Mouse (Mus musculus) testis, postnatal 14 days (tissue): ENCODE data around the gene Car11.

Experiments
- DNase-seq: peaks from one replicate; pipeline ENCODE4 v3.0.0; 2021; ENCODE audit warnings: low spot score

The Car11 gene

DNA sequence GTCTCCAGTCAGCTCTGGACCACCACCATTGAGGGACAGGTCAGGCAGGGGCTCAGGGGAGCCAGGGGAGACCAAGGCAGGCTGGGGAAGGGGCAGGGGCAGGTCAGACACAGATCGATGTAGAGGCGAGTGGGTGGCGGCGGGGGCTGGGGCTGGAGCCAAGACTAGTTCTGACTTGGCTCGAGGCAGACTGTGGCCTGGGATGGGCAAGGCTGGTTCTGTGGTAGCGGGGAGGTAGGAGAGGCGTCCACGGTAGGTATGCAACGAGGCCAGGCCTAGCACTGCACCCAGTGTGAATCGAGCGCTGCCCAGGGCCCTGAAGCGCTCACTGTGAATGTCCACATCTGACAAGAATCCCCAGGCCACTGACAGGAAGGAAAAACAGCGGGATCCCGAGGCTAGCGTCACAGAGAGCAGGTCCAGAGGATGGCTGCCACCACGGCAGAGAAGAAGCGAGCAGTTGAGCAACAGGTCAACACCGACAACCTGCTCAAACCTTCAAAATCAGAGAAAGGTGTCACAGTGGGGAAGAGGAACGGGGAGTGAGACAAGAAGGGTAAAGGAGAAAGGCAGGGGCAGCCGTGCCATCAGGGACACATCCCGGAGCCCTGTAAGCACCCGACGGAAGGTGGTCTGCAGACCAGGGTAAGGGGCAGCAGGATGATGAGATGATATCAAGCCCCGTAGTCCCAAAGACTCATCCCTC, 11.8 kb downstream of the Car11 start:
- no peak for DNase-seq

DNA sequence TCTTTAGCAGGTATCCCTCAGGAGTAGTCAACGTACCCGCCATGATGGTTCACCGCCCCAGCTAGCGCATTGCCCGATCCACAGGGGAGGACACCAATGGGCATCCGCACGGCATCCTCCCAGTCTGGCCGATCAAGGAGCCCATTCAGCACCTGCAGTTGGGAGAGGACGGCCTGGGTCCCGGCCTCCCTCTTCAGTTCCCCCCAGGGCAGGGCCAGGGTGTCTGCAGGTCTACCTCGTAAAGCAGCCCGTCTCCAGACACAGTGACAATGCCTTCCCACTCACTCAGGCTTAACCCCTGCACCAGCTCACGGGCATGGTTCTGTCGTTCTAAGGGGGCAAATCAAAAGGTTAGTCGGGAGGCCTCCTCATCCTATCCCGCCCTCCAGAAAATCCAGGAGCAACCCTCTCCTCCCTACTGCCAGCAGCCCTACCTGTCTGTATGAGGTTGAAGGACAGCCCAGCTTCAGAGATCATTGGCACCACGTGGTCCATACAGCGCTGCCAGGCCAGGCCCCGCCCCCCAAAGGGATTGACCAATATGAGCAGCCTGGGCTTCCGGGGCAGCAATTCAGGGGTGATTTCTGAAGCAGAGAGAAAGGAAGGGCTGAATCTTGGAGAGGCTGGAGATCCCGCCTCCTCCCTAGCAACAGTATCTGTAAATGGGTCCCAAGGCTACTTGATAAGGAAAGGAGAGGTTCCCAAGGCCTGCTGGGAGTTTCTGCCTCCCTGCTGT, 12.5 kb downstream of the Car11 start:
- DNase-seq = peak; percentile 84

DNA sequence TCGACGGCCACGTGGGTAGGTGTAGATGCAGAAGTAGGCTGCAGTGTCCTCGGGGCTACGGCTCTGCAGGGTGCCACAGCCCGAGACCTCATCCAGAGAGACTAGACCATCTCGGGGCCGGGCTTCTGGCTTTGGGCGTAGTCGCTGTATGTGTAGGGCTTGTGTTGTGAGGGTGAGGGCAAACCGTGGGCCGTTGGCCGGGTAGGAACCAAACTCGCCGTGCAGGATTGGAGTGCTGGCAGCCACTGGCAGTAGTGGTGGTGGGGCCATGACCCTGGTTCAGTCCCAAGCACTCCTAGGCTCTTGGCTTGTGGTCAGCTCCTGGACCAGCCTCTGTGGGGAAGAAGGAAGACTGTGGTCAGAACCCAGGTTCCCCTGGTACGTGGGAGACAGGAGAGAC, 13.8 kb downstream of the Car11 start:
- no peak for DNase-seq

DNA sequence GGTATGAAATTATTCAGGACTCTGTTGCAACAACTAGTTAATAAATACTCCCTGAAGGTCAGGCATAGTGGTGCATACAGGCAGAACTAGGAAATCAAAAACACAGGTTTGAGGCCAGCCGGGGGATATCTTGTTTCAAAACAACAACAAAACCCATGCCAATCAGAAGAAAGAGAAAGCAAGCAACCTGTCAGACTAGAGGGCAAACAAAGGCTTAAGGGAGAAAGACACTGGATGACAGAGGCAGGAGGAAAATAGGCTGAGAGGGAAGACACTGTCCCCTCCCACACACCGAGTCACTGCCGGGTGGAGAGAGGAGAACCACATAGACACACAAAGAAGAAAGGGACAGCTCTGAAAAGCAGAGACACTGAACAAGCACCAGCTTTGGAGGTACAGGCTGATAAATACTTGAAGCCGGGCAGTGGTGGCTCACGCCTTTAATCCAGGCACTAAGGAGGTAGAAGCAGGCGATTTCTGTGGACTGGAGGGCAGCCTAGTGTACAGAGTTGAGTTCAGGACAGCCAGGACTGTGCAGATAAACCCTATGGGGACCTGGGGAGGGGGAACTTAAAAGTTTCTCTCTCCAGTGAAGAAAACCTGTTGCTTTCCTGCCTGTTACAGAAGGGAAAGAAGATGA, 14.4 kb downstream of the Car11 start:
- no peak for DNase-seq

DNA sequence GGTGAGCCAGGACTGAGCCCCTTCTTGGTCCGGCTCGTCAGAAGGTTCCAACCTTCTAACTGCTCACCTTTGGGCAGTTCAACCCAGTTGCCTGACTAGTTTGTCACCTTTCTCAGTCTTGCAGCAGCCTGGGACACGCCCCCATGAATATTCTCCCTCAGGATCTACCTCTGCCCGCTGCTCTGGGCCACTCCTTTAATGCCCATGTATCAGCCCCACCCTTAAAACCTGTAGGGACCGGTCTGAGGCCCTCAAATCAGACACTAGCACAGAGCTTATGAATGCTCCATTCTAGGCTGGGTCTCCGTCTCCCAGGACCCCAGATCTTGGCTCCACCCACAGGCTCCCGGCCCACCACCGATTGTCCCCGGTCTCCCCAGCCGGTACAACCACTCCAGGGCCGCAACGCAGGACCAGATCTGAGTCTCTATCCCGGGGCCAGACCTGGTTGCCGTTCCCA, 15.0 kb downstream of the Car11 start:
- no peak for DNase-seq

DNA sequence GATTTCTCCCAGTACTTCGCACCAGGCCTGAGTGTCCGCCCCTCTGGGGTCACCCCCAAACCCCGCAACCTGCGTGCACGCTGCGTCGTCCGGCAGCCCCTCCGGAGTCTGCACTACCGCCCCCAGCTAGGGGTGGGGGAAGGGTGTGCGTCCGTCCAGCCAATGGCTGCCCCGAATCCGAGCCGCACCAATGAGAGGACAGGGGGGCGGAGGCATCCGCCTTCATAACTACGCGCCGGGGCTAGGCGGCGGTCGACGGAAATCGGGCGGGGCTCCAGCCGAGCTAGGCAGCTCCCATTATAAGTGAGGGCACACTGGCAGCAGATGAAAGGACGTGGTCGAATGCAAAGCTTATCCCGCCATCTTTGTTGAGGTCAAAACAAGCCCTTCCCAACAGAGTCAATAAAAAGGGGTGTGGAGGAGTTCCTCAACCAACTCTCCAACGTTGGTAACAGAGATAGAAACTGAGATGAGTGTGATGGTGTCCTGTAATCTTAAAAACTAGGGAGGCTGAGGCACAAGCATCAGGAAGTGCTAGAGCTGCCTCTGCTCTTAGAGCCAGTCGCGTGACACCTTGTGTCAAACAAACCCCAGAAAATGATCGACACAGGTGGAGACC, 15.6 kb downstream of the Car11 start, which contains the start of gene Rpl18:
Gene Rpl18, plus strand, starts transcription at position 368 of the 619 bp plus-strand sequence.
- DNase-seq = peak; percentile 96

DNA sequence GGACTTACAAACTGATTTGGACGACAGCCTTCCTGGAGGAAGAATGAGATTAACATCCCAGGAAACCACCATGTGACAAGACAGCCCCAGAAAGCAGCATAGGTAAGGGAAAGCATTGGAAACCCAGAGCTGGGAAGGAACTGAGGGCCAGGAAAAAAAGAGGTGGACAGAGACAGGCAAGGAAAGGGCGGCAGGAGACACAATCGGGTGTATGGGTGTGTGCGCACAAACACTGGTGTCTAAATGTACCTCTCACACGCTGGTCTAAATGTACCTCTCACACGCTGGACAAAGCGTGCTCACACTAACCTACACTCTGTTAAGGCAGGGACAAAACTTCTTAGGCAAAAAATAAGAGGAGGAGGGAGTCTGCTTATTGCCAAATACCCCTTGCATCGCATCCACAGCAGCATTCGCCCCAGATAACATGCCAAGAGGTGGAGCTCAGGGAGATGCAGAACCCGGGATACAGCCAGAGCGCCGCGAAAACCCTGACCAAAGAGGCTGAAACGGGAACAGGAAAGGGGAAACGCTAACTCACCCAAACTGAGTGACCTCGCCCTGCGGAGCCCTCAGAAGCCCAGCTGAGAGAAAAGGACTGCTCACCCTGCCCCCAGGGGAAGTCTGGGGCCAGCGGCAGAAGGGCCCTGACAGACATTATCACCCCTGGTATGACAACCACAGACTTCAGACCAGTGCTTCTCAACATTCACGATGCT, 16.3 kb downstream of the Car11 start:
- DNase-seq = no peak

DNA sequence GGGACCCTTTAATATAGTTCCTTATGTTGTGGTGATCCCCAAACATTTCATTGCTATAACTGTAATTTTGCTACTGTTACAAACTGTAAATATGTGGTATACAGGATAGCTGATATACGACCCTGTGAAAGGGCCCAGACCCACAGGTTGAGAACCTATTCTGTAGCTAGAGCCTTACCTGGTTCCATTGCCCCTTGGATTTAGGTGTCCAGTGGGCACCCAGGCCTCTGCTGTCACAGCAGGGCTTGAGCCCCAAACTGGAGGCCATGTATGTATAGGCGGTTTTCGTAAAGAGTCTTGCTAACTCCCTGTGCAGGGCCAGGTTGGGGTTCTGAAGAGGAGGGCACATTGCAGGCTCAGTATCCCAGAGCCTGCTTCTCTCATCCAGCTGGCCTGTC, 16.8 kb downstream of the Car11 start:
- DNase-seq = no peak

DNA sequence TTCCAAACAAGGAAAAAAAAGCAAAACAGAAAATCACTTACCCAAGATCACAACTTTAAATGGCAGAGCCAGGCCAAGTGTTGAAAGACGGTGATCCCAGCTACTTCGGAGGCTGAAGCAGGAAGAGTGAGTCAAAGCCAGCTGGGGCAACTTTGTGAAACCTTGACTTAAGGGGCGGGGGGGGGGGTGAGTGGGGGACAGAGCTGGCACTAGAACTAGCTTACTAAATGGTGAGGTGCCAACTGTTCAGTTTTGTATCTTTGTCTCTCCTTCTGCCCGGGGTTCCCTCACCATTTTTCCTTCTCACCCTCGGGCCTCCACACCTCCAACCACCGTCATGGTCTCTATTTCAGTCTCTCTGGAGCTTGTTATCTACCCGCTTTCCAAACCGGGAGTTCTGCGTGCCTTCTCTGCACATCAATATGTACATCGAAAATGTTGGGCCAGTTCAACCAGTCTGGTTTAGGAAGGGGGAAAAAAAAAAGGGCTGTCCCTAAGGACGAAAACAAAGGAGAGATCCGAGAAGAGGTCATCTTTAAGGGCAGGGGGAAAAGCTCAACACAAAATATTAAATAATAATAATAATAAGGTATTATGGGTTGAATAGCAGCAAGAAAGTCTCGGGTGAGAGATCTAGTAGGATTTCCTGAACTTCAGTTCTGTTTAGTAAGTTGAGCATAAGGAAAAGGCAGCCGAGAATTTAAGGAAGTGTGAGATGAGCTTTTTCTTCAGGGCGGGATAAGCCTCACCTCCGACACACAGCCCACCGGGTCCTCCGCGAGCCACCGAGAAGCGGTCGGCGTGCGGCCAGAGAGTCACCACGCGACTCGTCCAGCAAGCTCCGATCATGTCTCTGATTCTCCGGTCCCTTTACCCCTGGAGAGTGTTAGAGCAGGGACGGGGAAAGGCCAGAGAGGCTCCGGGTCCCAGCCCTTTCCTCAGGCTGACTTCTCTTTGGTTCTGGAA, 17.6 kb downstream of the Car11 start:
- no peak for DNase-seq

DNA sequence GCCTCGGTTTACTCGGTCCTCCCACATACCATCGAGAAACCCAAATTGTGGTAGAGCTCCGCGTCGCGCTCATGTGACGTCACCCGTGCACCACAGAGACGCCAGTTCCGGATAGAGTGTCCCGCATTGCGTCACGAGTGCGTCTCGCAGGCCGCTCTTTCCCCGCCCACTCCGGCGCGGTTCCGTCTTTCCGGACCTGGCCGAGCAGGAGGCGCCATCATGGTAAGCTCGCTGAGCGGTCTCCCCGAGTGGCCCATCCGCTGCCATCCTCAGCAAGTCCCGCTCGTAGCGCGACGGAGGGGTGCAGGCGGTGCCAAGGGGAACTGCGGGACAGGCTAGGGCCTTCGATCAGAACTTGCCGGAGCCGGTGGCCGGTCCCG, 18.3 kb downstream of the Car11 start, which contains the start of gene Sphk2:
Gene Sphk2, minus strand, starts transcription at position 85 of the 380 bp plus-strand sequence.
- DNase-seq = peak; percentile 98

DNA sequence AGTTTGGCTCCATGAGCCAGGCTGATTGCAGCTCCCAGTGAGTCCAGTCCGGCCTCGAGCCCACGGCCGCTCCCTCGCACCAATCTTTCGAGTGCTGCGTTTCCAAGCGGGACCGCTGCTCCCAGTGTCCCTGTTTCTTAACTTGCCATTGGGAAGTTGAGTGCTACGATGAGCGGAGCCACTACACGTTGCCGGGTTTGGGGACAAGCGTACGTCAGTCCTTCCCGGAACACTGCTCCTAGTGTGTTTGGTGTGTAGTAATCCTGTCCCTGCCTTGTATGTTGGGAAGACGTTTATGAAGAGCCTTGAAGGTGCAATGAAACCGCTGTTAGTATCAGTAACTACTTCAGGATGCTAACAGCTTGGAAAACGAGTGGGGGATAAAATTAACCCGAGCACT, 18.7 kb downstream of the Car11 start:
- DNase-seq = peak; percentile 22

DNA sequence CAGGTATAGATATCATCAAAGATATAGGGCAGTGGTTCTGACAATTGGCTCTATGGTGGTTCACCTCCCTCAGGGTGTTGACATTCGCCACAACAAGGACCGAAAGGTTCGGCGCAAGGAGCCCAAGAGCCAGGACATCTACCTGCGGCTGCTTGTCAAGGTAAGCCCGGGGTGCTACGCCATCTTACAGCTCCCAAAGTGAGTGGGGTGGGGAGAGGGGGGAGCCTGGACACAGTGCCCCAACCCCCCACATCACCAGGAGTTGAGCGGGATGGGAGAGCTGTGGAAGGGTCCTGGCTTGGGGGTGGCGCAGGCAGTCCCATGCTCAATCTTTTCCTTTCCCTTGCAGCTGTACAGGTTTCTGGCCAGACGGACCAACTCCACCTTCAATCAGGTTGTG, 19.5 kb downstream of the Car11 start:
- no peak for DNase-seq

DNA sequence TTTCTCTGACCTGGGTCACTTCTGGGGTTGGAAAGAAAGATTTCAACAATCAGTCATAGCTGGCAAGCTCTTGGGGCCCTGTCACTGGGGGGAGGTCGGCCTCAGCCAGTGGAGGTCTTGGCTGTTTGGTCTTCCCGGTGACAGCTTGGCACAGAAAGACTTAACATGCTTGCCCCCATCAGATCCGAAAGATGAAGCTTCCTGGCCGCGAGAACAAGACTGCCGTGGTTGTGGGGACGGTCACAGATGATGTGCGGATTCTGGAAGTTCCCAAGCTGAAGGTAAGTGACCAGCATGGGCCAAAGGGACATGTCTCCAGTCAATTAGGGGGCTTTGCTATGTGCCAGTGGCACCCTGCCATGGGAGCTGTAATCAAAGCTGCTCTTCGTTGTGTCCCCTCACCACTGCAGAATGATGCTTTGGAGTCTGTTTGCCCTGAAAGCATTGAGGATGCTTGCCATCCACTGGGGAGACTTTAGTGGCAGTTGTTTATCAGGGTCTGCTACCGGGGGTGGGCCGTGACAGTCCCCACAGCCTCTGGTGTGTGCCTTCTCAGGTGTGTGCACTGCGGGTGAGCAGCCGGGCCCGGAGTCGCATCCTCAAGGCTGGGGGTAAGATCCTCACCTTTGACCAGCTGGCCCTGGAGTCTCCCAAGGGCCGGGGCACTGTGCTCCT, 20.2 kb downstream of the Car11 start:
- peak; percentile 9 for DNase-seq

DNA sequence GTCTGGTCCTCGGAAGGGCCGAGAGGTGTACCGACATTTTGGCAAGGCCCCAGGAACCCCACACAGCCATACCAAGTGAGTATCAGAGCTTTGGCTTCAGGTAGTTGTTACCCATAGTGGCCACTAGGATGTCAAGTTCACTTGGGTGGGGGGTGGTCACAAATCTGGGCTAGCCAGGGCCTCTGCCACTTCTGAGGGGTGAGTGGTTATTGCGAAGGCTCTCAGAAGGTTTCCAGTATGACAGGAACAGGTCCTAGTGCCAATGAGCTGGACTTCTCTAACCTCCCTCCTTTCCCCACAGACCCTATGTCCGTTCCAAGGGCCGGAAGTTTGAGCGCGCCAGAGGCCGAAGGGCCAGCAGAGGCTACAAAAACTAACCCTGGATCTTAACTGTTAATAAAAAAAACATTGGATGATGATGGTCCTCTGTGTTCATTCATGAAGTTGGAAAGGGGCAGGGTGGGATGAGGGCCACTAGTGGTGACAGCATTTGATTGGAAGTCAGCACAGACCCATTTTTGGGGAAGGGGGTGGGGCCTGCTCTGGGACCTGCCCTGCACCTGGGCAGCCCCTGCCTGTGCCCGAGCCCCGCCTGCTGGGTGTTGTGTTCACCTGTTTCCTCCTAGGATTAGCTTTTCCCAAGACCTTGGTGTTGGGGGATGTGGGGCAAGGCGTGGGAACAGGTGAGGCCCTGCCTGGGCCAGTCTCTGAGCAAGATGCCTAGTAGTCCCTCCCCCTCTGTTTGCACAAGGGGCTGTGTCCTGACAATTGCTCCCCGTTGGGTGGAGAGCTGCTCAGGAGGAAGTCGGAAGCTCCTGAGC, 21.0 kb downstream of the Car11 start, which contains the start of gene Fam83e:
Gene Fam83e, plus strand, starts transcription at position 800 of the 821 bp plus-strand sequence.
- peak; percentile 22 for DNase-seq

DNA sequence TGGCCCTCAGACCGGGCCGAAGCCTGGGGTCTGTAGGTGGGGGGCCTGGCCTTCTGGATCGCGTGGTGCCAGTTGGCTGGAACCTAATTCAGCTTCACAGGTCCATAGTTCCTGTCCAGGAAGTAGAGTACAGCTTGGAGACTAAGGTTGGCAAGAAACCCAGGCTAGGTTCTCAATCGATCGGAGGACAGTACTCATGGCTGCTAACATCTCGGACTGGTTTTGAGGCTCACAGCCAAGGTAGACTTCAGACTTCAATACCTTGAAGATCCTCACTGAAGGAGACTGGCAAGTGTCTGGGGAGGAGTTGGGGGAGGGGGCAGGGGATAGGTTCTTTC, 21.6 kb downstream of the Car11 start:
- DNase-seq = no peak

DNA sequence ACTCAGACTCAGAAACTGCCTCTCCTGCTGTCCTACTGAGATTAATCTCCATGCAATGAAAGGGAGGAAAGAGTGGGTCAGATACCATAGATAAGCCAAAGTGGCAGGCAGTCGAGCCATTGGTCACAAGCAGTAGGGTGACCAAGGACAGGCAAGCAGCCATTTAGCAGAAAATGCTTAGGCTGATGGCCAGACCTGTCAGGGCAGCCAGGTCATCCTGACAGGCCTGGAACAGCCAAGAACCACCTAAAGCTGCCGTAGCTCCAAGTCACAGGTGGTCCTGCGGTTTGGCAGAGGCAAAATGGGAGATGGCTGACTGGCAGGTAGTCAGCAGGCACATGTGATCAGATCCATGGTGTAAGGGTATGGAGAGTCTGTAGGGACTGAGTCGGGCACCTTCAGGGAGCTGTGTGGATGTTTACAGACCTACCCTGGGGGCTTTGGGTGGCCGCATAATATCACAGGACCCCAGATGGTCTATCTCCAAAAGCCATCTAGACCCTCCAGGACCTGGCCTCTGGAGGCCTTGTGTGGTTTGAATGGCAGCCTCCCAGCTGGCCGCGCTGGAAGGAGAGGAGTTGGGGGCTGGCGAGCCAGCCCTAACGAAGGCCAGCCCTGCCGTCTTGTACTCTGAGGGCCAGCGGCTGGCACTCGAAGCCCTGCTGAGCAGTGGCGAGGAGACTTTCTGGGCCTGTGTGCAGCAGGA, 22.2 kb downstream of the Car11 start:
- DNase-seq = peak; percentile 4

DNA sequence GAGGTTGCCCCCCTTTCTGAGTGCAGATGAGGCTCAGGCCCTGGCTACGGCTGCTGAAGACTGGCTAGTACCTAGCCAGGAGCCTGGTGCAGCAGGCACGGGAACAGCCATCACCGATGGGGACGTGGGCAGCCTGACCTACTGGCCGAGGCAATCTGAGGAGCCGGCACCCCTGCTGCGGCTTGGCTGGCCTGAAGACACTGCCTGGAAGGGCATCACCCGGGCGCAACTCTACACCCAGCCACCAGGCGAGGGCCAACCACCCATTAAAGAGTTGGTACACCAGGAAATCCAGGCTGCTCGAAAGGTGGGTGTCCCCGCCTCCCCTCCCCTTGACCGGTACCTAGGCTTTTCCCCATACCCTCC, 22.7 kb downstream of the Car11 start:
- DNase-seq = peak; percentile 11

DNA sequence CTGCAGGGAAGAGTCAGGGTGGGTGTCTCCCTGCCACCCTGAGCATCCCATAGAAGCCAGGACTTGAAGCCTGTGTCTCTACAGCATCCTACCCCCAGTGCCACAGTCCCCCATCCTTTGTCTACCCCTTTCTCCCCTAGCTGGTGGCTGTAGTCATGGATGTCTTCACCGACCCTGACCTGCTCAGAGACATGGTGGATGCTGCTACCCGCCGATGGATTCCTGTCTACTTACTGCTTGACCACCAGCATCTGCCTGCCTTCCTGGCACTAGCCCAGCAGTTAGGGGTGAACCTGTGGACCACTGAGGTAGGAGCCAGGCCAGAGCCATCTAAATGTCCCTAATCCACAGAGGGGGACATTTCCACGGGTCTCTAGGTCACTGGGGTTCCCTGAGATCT, 23.7 kb downstream of the Car11 start:
- DNase-seq = no peak

DNA sequence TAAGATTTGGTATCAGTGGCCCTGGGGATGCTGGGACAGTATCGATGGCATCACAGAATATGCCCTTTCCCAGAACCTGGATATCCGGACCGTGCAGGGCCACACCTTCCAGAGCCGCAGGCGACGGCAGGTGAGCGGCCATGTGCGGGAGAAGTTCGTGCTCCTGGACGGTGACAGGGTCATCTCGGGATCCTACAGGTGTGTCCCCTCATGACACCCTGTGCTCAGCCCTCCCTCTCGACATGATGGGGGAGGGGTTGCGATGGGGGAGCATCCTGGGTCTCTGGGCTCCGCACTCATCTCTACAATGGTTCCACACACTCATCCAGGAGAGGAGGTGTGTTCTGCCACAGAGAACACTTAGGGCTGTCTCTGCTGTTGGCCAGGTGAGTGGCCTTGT, 24.1 kb downstream of the Car11 start:
- no peak for DNase-seq
